Mouse (Mus musculus) limb, embryonic 11.5 days (tissue): ENCODE measurements around the gene Fgfr2. TPM values are rescaled to one million over a fixed set of nuclear protein-coding genes. Genes with fewer than 3 reads are reported as not detected.

Experiments used
- ATAC-seq: fragments of 200-750 bp; cut with Nextera tagmentation; 2 replicates; pipeline ENCODE4 v1.8.0; 2017; ENCODE audit warnings: low read depth; ENCODE audit not compliant: insufficient number of reproducible peaks, low FRiP score, low TSS enrichment
- DNase-seq: peaks from one replicate; pipeline ENCODE4 v3.0.0-alpha.2; 2015; ENCODE audit warnings: low spot score
- H3K27ac ChIP-seq: fragments of 300-500 bp; sonication (generic); replicated peaks from 2 replicates; pipeline ENCODE4 v1.5.1; 2014; ENCODE audit warnings: low read depth, mild to moderate bottlenecking, low read length
- H3K27me3 ChIP-seq: fragments of 300-500 bp; sonication (generic); 2 replicates; pipeline ENCODE4 v1.6.1; 2014; ENCODE audit warnings: mild to moderate bottlenecking, low read length, mixed read lengths; ENCODE audit not compliant: control insufficient read depth, insufficient read depth
- H3K36me3 ChIP-seq: fragments of 300-500 bp; sonication (generic); 2 replicates; pipeline ENCODE4 v1.6.1; 2014; ENCODE audit warnings: mild to moderate bottlenecking, low read length, moderate library complexity, mixed read lengths; ENCODE audit not compliant: control insufficient read depth, insufficient read depth
- H3K4me1 ChIP-seq: fragments of 300-500 bp; sonication (generic); 2 replicates; pipeline ENCODE4 v1.6.1; 2014; ENCODE audit warnings: low read length, mixed read lengths; ENCODE audit not compliant: control insufficient read depth, insufficient read depth
- H3K4me2 ChIP-seq: fragments of 300-500 bp; sonication (generic); 2 replicates; pipeline ENCODE4 v1.6.1; 2014; ENCODE audit warnings: low read depth, mild to moderate bottlenecking, moderate library complexity; ENCODE audit not compliant: severe bottlenecking
- H3K4me3 ChIP-seq: fragments of 300-500 bp; sonication (generic); 2 replicates; pipeline ENCODE4 v1.5.1; 2014; ENCODE audit warnings: low read depth, low read length
- H3K9ac ChIP-seq: fragments of 300-500 bp; sonication (generic); 2 replicates; pipeline ENCODE4 v1.6.1; 2014; ENCODE audit warnings: mild to moderate bottlenecking, low read length
- H3K9me3 ChIP-seq: fragments of 300-500 bp; sonication (generic); 2 replicates; pipeline ENCODE4 v1.6.1; 2016; ENCODE audit warnings: low read length; ENCODE audit not compliant: control insufficient read depth
- WGBS: fragments of 180-500 bp; shearing (Covaris S2); extraction: QIAGEN DNeasy Blood & Tissue Kit; methylation state at CpG from one replicate; pipeline ENCODE4 v1.1.7; 2014; 5-methylcytosine and 5-hydroxymethylcytosine counted together
- polyA plus RNA-seq: library from polyadenylated mRNA; unstranded; fragments of >200 nt; fragmentation: Nextera tagmentation; extraction: Ambion mirVana; gene quantifications from 2 replicates; pipeline ENCODE4 v1.2.1, GENCODE M21; 2014

Fgfr2 gene
- polyA plus RNA-seq, 1 experiment from 2014 or later = 60.1 TPM

- Histone ChIP-seq H3K9ac (no peak overlapping the region), H3K4me2 (no peak overlapping the region), H3K36me3 (no peaks in the 10 kb centered on the region), H3K4me3 (no peak overlapping the region), H3K27ac (no peak overlapping the region), H3K4me1 (0 out of 2 replicates have a peak, but pooled peaks cover 4% of the 10 kb centered on the region), H3K9me3 (no peaks in the 10 kb centered on the region), H3K27me3 (no peaks in the 10 kb centered on the region)
- ATAC-seq = no peak
- 63% methylated on average over 1 of the region's 1 CpGs for whole genome bisulfite sequencing
- DNase-seq = no peak
Measured at GRCm38 (mm10) chr7:132179049-132179448, 944.1 kb downstream of the Fgfr2 start.

- Histone ChIP-seq H3K27ac (no peak overlapping the region), H3K4me1 (no peaks in the 10 kb centered on the region), H3K9ac (no peak overlapping the region), H3K4me2 (no peak overlapping the region), H3K27me3 (no peaks in the 10 kb centered on the region), H3K4me3 (no peak overlapping the region), H3K36me3 (no peaks in the 10 kb centered on the region), H3K9me3 (no peaks in the 10 kb centered on the region)
- WGBS = 87% methylated on average over 5 of the region's 5 CpGs
- ATAC-seq (no peak), DNase-seq (no peak)
Measured at GRCm38 (mm10) chr7:132174787-132175186, 948.4 kb downstream of the Fgfr2 start.

GRCm38 (mm10) chr7:132174296-132174695, 948.9 kb downstream of the Fgfr2 start:
- DNase-seq (no peak), ATAC-seq (no peak)
- no peak overlapping the region for H3K9ac ChIP-seq
- H3K27ac ChIP-seq = no peak overlapping the region
- H3K36me3 ChIP-seq = no peaks in the 10 kb centered on the region
- no peak overlapping the region for H3K4me3 ChIP-seq
- H3K27me3 ChIP-seq = no peaks in the 10 kb centered on the region
- WGBS = 76% methylated on average over 2 of the region's 2 CpGs
- no peaks in the 10 kb centered on the region for H3K4me1 ChIP-seq
- no peak overlapping the region for H3K4me2 ChIP-seq
- no peaks in the 10 kb centered on the region for H3K9me3 ChIP-seq

GRCm38 (mm10) chr7:132172220-132172619, 950.9 kb downstream of the Fgfr2 start:
- no peaks in the 10 kb centered on the region for H3K27me3 ChIP-seq
- no peaks in the 10 kb centered on the region for H3K9me3 ChIP-seq
- no peak overlapping the region for H3K4me3 ChIP-seq
- no peaks in the 10 kb centered on the region for H3K36me3 ChIP-seq
- no peaks in the 10 kb centered on the region for H3K4me1 ChIP-seq
- no peak overlapping the region for H3K4me2 ChIP-seq
- DNase-seq (no peak), ATAC-seq (no peak)
- H3K27ac ChIP-seq = no peak overlapping the region
- WGBS = 88% methylated on average over 5 of the region's 5 CpGs
- no peak overlapping the region for H3K9ac ChIP-seq

GRCm38 (mm10) chr7:132171716-132172115, 951.4 kb downstream of the Fgfr2 start:
- H3K4me1 ChIP-seq = no peaks in the 10 kb centered on the region
- 89% methylated on average over 5 of the region's 5 CpGs for WGBS
- ATAC-seq (no peak), DNase-seq (no peak)
- H3K9me3 ChIP-seq = no peaks in the 10 kb centered on the region
- H3K27ac ChIP-seq = no peak overlapping the region
- no peak overlapping the region for H3K4me3 ChIP-seq
- H3K9ac ChIP-seq = no peak overlapping the region
- H3K4me2 ChIP-seq = no peak overlapping the region
- H3K27me3 ChIP-seq = no peaks in the 10 kb centered on the region
- no peaks in the 10 kb centered on the region for H3K36me3 ChIP-seq

- H3K4me1 ChIP-seq = no peaks in the 10 kb centered on the region
- H3K27me3 ChIP-seq = no peaks in the 10 kb centered on the region
- no peaks in the 10 kb centered on the region for H3K9me3 ChIP-seq
- H3K4me3 ChIP-seq = no peak overlapping the region
- DNase-seq (no peak), ATAC-seq (no peak)
- H3K36me3 ChIP-seq = no peaks in the 10 kb centered on the region
- no peak overlapping the region for H3K27ac ChIP-seq
- 54% methylated on average over 7 of the region's 7 CpGs for WGBS
- no peak overlapping the region for H3K4me2 ChIP-seq
- H3K9ac ChIP-seq = no peak overlapping the region
Measured at GRCm38 (mm10) chr7:132169419-132170169, 953.6 kb downstream of the Fgfr2 start.

GRCm38 (mm10) chr7:132167239-132167638, 955.9 kb downstream of the Fgfr2 start:
- no peaks in the 10 kb centered on the region for H3K27me3 ChIP-seq
- no peaks in the 10 kb centered on the region for H3K4me1 ChIP-seq
- H3K9me3 ChIP-seq = no peaks in the 10 kb centered on the region
- H3K36me3 ChIP-seq = no peaks in the 10 kb centered on the region
- WGBS = 72% methylated on average over 4 of the region's 4 CpGs
- H3K27ac ChIP-seq = no peak overlapping the region
- H3K4me2 ChIP-seq = no peak overlapping the region
- ATAC-seq (no peak), DNase-seq (no peak)
- no peak overlapping the region for H3K9ac ChIP-seq
- H3K4me3 ChIP-seq = no peak overlapping the region

- H3K9me3 ChIP-seq = no peaks in the 10 kb centered on the region
- DNase-seq (no peak), ATAC-seq (no peak)
- H3K4me3 ChIP-seq = no peak overlapping the region
- H3K4me1 ChIP-seq = no peaks in the 10 kb centered on the region
- no peak overlapping the region for H3K4me2 ChIP-seq
- WGBS = 81% methylated on average over 3 of the region's 3 CpGs
- no peaks in the 10 kb centered on the region for H3K36me3 ChIP-seq
- H3K27me3 ChIP-seq = no peaks in the 10 kb centered on the region
- no peak overlapping the region for H3K27ac ChIP-seq
- no peak overlapping the region for H3K9ac ChIP-seq
Measured at GRCm38 (mm10) chr7:132162254-132162653, 960.9 kb downstream of the Fgfr2 start.
